Mouse (Mus musculus) MEL (cell line): ENCODE measurements at regions not wholly inside any gene's neighbourhood (a gene's known extent, or its start where the extent isn't known, plus 50 kb on each side); places are given as distances from the start of the nearest gene placed in this dataset.

Source experiments
- DNase-seq: peaks from one replicate; pipeline ENCODE4 v3.0.0; 2011; ENCODE audit warnings: low read depth, low spot score
- H3K27ac ChIP-seq: 2 replicates; pipeline ENCODE4 v1.5.1; 2012; ENCODE audit warnings: low read depth, mild to moderate bottlenecking, control low read depth, low read length, moderate library complexity; ENCODE audit not compliant: control insufficient read depth
- H3K27me3 ChIP-seq, 2 experiments: fragments of 150-350 bp in 1 of 2; sonication (generic) in 1 of 2; 2 replicates each; pipeline ENCODE4 v1.6.1; 2012; ENCODE audit warnings: low read length in 2 of 2, mild to moderate bottlenecking in 2 of 2, improper control_type of control experiment in 1 of 2, moderate library complexity in 1 of 2; ENCODE audit not compliant: insufficient read depth in 2 of 2, control insufficient read depth in 1 of 2
- H3K36me3 ChIP-seq, 2 experiments: 2 replicates each; pipeline ENCODE4 v1.6.1; 2012 to 2014; ENCODE audit warnings: low read length in 2 of 2, improper control_type of control experiment in 1 of 2, inconsistent platforms in 1 of 2, mild to moderate bottlenecking in 1 of 2; ENCODE audit not compliant: insufficient read depth in 2 of 2, control insufficient read depth in 1 of 2
- H3K4me1 ChIP-seq, 2 experiments: fragments of 150-350 bp in 1 of 2; sonication (generic) in 1 of 2; 2 replicates each; pipeline ENCODE4 v1.6.1; 2012; ENCODE audit warnings: low read length in 2 of 2, improper control_type of control experiment in 1 of 2, mild to moderate bottlenecking in 1 of 2; ENCODE audit not compliant: insufficient read depth in 2 of 2, control insufficient read depth in 1 of 2
- H3K4me3 ChIP-seq, 2 experiments: fragments of 150-350 bp in 1 of 2; sonication (generic) in 1 of 2; 2 replicates each; pipeline ENCODE4 v1.5.1; 2012; ENCODE audit warnings: low read depth in 2 of 2, low read length in 2 of 2, mild to moderate bottlenecking in 2 of 2, moderate library complexity in 2 of 2, control low read depth in 1 of 2, improper control_type of control experiment in 1 of 2; ENCODE audit not compliant: control insufficient read depth in 1 of 2, insufficient read depth in 1 of 2
- H3K79me2 ChIP-seq: 2 replicates; pipeline ENCODE4 v1.6.1; 2012; ENCODE audit warnings: mild to moderate bottlenecking, low read length, moderate library complexity; ENCODE audit not compliant: control insufficient read depth, poor library complexity, insufficient read depth
- H3K9ac ChIP-seq: 2 replicates; pipeline ENCODE4 v1.6.1; 2012; ENCODE audit warnings: low read depth, mild to moderate bottlenecking, control low read depth, low read length, moderate library complexity; ENCODE audit not compliant: control insufficient read depth, poor library complexity, severe bottlenecking
- H3K9me3 ChIP-seq: fragments of 150-350 bp; sonication (generic); replicated peaks from 2 replicates; pipeline ENCODE4 v1.6.1; 2012; ENCODE audit warnings: mild to moderate bottlenecking, low read length, improper control_type of control experiment, moderate library complexity; ENCODE audit not compliant: insufficient read depth
- E2F4 ChIP-seq: IDR thresholded peaks from 2 replicates; pipeline ENCODE4 v1.6.1; 2011; ENCODE audit warnings: low read depth, low read length, improper control_type of control experiment, borderline replicate concordance
- EP300 ChIP-seq, 2 experiments: IDR thresholded peaks; 2 replicates each; pipeline ENCODE4 v1.6.1; 2011; ENCODE audit warnings: improper control_type of control experiment in 2 of 2, low read length in 2 of 2, low read depth in 1 of 2, mild to moderate bottlenecking in 1 of 2
- GATA1 ChIP-seq: IDR thresholded peaks from 2 replicates; pipeline ENCODE4 v1.6.1; 2011; ENCODE audit warnings: low read depth, low read length, improper control_type of control experiment
- MXI1 ChIP-seq: IDR thresholded peaks from 2 replicates; pipeline ENCODE4 v1.6.1; 2011; ENCODE audit warnings: mild to moderate bottlenecking, low read depth, low read length, improper control_type of control experiment
- MYC ChIP-seq: IDR thresholded peaks from 2 replicates; pipeline ENCODE4 v1.6.1; 2011; ENCODE audit warnings: low read depth, mild to moderate bottlenecking, low read length, improper control_type of control experiment, moderate library complexity
- POLR2A ChIP-seq, 2 experiments: IDR thresholded peaks; 2 replicates each; pipeline ENCODE4 v1.6.1; 2011 to 2012; ENCODE audit warnings: low read length in 2 of 2, mild to moderate bottlenecking in 2 of 2, control low read depth in 1 of 2, improper control_type of control experiment in 1 of 2, low read depth in 1 of 2, moderate library complexity in 1 of 2; ENCODE audit not compliant: control insufficient read depth in 1 of 2, insufficient read depth in 1 of 2, poor library complexity in 1 of 2
- POLR2AphosphoS5 ChIP-seq: IDR thresholded peaks from 2 replicates; pipeline ENCODE4 v1.6.1; 2012; ENCODE audit warnings: low read depth, borderline replicate concordance, mild to moderate bottlenecking, inconsistent platforms, low read length, moderate library complexity, mixed read lengths
- RCOR1 ChIP-seq: IDR thresholded peaks from 2 replicates; pipeline ENCODE4 v1.6.1; 2012; ENCODE audit warnings: low read depth, mild to moderate bottlenecking, inconsistent platforms, low read length, improper control_type of control experiment
- SIN3A ChIP-seq: IDR thresholded peaks from 2 replicates; pipeline ENCODE4 v1.6.1; 2012; ENCODE audit warnings: low read length, improper control_type of control experiment, inconsistent platforms
- TBP ChIP-seq: IDR thresholded peaks from 2 replicates; pipeline ENCODE4 v1.8.0; 2011; ENCODE audit warnings: low read depth, low read length, improper control_type of control experiment
- TCF12 ChIP-seq: IDR thresholded peaks from 2 replicates; pipeline ENCODE4 v1.6.1; 2014; ENCODE audit warnings: low read depth, mild to moderate bottlenecking, inconsistent platforms, low read length, improper control_type of control experiment, moderate library complexity
- UBTF ChIP-seq: IDR thresholded peaks from 2 replicates; pipeline ENCODE4 v1.6.1; 2012; ENCODE audit warnings: low read depth, mild to moderate bottlenecking, inconsistent platforms, low read length, improper control_type of control experiment, moderate library complexity, borderline replicate concordance; ENCODE audit not compliant: insufficient read depth
- USF2 ChIP-seq, 2 experiments: IDR thresholded peaks; 2 replicates each; pipeline ENCODE4 v1.6.1; 2011 to 2012; ENCODE audit warnings: improper control_type of control experiment in 2 of 2, low read length in 2 of 2, borderline replicate concordance in 1 of 2, inconsistent platforms in 1 of 2, low read depth in 1 of 2, mild to moderate bottlenecking in 1 of 2; ENCODE audit not compliant: insufficient read depth in 1 of 2
- ZC3H11A ChIP-seq: IDR thresholded peaks from 2 replicates; pipeline ENCODE4 v1.6.1; 2012; ENCODE audit warnings: low read depth, mild to moderate bottlenecking, inconsistent platforms, low read length, improper control_type of control experiment
- ZMIZ1 ChIP-seq: IDR thresholded peaks from 2 replicates; pipeline ENCODE4 v1.6.1; 2012; ENCODE audit warnings: low read depth, mild to moderate bottlenecking, inconsistent platforms, low read length, improper control_type of control experiment, moderate library complexity
- ZNF384 ChIP-seq: IDR thresholded peaks from 2 replicates; pipeline ENCODE4 v1.6.1; 2012; ENCODE audit warnings: low read depth, mild to moderate bottlenecking, inconsistent platforms, low read length, improper control_type of control experiment

DNA sequence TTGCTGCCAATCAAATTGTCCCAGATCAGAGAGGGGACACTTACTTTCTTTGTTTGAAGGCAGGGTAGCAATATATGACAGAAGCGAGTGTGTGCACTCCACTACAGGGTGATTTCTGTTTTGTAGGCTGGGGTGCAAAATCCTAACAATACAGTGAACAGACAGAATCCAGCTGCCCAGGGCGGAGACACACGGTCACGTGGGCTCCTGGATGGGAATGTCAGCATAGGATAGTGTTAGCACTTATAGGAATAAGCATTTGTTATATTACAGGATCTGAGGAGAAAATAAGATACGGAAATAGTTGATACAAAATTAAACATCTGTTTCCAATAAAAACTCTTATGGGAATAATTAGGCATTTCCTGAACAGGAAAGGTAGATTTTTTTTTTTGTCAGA is 169.1 kb upstream of the Ubr2 start:
- no peak overlapping the region for H3K27ac ChIP-seq
- no peak overlapping the region for H3K4me3 ChIP-seq
- peaks cover 0 to 21% of the 10 kb centered on the region in 2 experiments; a peak in 3 of 4 replicates for H3K4me1 ChIP-seq
- no peaks in the 10 kb centered on the region for H3K27me3 ChIP-seq
- no peak for TF ChIP-seq EP300 (IDR thresholded peaks at IDR 0.05; ENCODE audit: low read depth in 1 of 2, low read length in 2 of 2)
- TF ChIP-seq POLR2AphosphoS5 = no peak
- no peak for TF ChIP-seq UBTF
- TF ChIP-seq ZNF384 = no peak
- H3K9me3 ChIP-seq = no peaks in the 10 kb centered on the region
- H3K36me3 ChIP-seq = peaks cover 0 to 17% of the 10 kb centered on the region in 2 experiments; a peak in 2 of 4 replicates
- H3K79me2 ChIP-seq = no peaks in the 10 kb centered on the region; the same call in 1 of the 2 replicates
- H3K9ac ChIP-seq = no peak overlapping the region
- no peak for DNase-seq

- H3K27ac ChIP-seq = no peak overlapping the region
Measured at GRCm38 (mm10) chr17:47178705-47179104, 168.3 kb upstream of the Ubr2 start.

GRCm38 (mm10) chr17:47177671-47178246 is 167.4 kb upstream of the Ubr2 start:
- Histone ChIP-seq H3K9ac (no peak overlapping the region), H3K79me2 (no peaks in the 10 kb centered on the region)
- DNase-seq = no peak
- TF ChIP-seq USF2 (IDR thresholded peaks at IDR 0.05; ENCODE audit: borderline replicate concordance in 1 of 2, insufficient read depth in 1 of 2, low read depth in 1 of 2, low read length in 2 of 2) (no peak), SIN3A (no peak), POLR2A (IDR thresholded peaks at IDR 0.05; ENCODE audit: control insufficient read depth in 1 of 2, insufficient read depth in 1 of 2, low read depth in 1 of 2, low read length in 2 of 2, poor library complexity in 1 of 2) (no peak), GATA1 (no peak), ZMIZ1 (no peak), E2F4 (no peak), TCF12 (no peak), RCOR1 (no peak), MXI1 (no peak), MYC (no peak), TBP (no peak)
- TF ChIP-seq, all 39 proteins: peak for 0
- Histone ChIP-seq H3K27ac (no peak overlapping the region), H3K27me3 (no peaks in the 10 kb centered on the region), H3K9me3 (no peaks in the 10 kb centered on the region), H3K4me3 (no peak overlapping the region), H3K4me1 (peaks cover 0 to 24% of the 10 kb centered on the region in 2 experiments; a peak in 3 of 4 replicates), H3K36me3 (peaks cover 0 to 15% of the 10 kb centered on the region in 2 experiments; a peak in 2 of 4 replicates)

More at GRCm38 (mm10) chr17:47178705-47179104, 168.3 kb upstream of the Ubr2 start:
- TF ChIP-seq ZMIZ1 = no peak
- TF ChIP-seq SIN3A = no peak
- no peak for TF ChIP-seq ZC3H11A
- no peak overlapping the region for H3K9ac ChIP-seq
- no peak overlapping the region for H3K4me3 ChIP-seq
- H3K4me1 ChIP-seq = peaks cover 0 to 24% of the 10 kb centered on the region in 2 experiments; a peak in 3 of 4 replicates
- DNase-seq = no peak
- no peaks in the 10 kb centered on the region for H3K27me3 ChIP-seq
- no peaks in the 10 kb centered on the region for H3K9me3 ChIP-seq
- H3K79me2 ChIP-seq = no peaks in the 10 kb centered on the region
- peaks cover 0 to 17% of the 10 kb centered on the region in 2 experiments; a peak in 2 of 4 replicates for H3K36me3 ChIP-seq
